Mouse (Mus musculus) adrenal gland, postnatal 4 days (tissue): Measurements from ENCODE around the gene Cnpy2. TPM values are rescaled to one million over a fixed set of nuclear protein-coding genes. Genes with fewer than 3 reads are reported as not detected.
A peak's percentile ranks its signal among the peaks of the same experiment; 100 is the strongest.
"Not testable (repeated sequence)": the region's sequence is repeated elsewhere in the genome, so short reads cannot be mapped to it uniquely, and the experiment has no call there.

Experiments
- DNase-seq, 2 experiments: peaks; one replicate each; pipeline ENCODE4 v3.0.0; 2021 to 2022; ENCODE audit warnings: low spot score in 2 of 2, mixed read lengths in 2 of 2
- total RNA-seq, 2 experiments: library from RNA; stranded (reverse); gene quantifications; 2 replicates each; pipeline ENCODE4 v1.2.3; 2021

Gene Cnpy2
- total RNA-seq, 2 experiments from 2014 or later = 178 to 188 TPM

GRCm38 (mm10) chr10:128310177-128310576 is 12.1 kb upstream of the Cnpy2 start:
- DNase-seq = peak; percentile 22 to 30

DNA sequence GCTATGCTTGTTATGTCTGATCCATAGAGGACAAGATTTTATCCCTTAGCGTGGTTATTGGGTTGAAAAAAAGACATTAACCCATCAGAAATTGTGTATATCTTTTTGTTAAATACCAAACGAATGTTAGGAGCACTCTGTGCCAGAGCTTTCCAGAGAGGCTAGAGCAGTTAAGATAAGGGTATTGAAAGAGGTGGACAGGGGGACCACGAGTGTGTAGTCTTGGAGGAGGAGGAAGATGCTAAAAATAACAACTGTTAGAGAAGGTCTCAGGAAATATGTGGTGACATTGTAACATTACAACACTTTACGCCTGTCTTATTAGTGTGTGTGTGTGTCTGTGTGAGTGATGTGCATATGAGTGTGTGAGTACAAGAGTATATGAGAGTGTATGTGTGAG is 11.4 kb upstream of the Cnpy2 start:
- DNase-seq = no peak

GRCm38 (mm10) chr10:128315578-128315977 is 6.7 kb upstream of the Cnpy2 start:
- DNase-seq = no peak

DNA sequence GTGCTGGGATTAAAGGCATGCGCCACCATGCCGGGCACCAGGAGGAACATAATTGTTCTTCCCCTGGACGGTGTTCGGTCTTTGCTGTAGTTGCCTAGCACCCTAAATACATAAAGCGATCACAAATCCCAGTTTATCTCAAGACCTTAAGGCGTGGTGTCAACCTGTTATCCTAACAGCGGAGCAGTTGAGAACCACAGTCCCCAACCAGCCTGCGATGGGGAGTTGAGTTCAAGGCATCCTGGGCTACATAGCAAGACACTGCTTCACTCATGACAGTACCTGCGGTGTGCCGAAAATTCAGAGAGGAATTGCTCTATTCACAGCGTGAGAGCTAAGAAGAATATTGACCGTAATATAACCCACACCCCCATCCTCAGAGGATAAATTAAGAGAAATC is 618 bp upstream of the Cnpy2 start:
- no peak for DNase-seq

DNA sequence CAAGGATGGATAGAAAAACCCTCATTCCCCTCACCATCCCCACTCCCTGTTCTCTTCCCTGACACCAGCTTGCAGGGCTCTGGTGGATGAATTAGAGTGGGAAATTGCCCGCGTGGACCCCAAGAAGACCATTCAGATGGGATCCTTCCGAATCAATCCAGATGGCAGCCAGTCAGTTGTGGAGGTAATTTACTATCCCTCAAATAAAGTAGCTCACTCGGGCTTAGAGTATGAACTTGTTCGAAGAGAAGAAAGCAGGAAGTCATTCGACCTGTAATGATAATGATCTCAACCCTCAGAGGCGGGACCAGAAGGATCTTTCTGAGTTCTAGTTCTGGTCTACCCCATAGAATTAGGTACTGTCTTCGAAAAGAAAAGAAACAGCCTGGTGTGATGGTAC is 1.3 kb downstream of the Cnpy2 start:
- no peak for DNase-seq

- no peak for DNase-seq
Observed at GRCm38 (mm10) chr10:128326825-128327224, 4.6 kb downstream of the Cnpy2 start.

DNA sequence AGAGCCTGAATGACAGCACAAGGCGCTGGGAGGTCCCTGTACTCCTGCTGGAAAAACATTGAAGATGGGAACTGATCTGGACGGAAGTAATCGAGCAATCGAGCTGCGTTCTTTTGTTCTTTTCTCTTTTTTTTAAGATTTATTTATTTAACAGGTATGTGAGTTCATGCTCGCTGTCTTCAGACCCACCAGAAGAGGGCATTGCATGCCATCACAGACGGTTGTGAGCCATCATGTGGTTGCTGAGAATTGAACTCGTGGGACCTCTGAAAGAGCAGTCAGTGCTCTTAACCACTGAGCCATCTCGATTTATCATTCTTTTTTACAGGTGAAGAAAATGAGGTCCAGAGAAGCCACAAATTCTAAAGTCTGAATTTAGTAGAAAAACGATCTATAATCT is 5.4 kb downstream of the Cnpy2 start:
- DNase-seq = no peak

- not testable (repeated sequence) for DNase-seq
Observed at GRCm38 (mm10) chr10:128332358-128333249, 10.3 kb downstream of the Cnpy2 start.

- DNase-seq = peak; percentile 55 to 67
Observed at GRCm38 (mm10) chr10:128335582-128335981, 13.3 kb downstream of the Cnpy2 start.

DNA sequence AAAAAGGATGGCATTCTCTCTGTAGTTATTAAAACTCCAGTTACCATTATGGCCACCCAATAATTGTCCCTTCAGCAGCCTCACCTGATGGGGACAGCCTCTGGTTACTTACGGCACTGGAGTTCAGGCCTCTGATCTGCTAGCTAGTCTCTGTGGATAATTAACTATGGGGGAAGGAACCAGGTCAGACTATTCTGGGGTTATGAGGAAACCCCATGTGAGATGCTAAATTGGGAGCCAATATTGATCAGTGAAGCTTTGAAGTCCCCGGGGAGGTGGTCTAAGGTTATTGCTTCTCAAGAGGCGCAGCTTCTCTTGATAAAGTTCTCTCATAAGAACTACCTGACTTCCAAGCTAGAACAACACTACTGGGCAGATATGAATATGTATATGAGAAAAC is 13.9 kb downstream of the Cnpy2 start:
- no peak for DNase-seq

DNA sequence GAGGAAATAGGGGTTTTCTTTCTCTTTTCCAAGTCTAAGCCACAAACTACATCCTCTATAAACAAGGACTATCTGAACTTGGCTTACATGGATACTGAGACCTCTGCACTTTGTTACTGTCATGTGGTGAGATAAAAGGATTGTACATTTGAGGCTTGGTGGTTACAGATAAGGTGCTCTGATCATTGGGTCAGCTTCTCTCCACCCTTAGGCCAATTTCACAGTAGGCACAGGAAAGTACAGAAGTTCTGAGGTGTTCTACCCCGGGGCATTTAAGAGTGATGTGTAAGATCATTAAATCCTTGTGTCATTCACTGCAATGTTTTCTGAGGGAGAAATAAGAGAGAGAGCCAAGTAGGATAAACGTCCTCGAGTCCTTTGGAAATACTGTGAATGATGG is 14.3 kb downstream of the Cnpy2 start:
- no peak for DNase-seq

- peak; percentile 86 to 97 for DNase-seq
Observed at GRCm38 (mm10) chr10:128337306-128338181, 15.3 kb downstream of the Cnpy2 start, which contains the start of gene Cs. Gene Cs, plus strand, starts transcription at chr10:128337734.

- DNase-seq = no peak
Observed at GRCm38 (mm10) chr10:128338415-128338814, 16.2 kb downstream of the Cnpy2 start.

DNA sequence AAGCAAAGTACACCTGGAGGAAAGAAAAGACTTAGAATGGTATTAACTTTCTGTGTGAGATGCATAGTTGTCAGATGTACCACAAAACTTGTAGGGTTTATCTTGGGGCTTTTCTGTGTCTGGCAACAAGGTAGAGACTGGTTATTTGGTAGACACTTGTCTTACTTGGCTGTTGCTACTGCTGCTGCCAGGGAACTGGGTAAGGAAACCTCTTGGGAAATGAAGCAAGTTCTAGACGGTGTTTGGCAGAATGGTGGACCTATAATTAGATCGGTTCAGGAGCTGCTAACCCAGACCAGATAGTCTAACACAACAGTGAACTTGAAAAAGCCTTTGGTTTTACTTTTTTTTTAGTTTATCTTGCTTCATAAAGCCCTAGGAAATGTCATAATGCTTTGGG is 16.7 kb downstream of the Cnpy2 start:
- no peak for DNase-seq

GRCm38 (mm10) chr10:128340257-128340656 is 18.0 kb downstream of the Cnpy2 start:
- DNase-seq = no peak

DNA sequence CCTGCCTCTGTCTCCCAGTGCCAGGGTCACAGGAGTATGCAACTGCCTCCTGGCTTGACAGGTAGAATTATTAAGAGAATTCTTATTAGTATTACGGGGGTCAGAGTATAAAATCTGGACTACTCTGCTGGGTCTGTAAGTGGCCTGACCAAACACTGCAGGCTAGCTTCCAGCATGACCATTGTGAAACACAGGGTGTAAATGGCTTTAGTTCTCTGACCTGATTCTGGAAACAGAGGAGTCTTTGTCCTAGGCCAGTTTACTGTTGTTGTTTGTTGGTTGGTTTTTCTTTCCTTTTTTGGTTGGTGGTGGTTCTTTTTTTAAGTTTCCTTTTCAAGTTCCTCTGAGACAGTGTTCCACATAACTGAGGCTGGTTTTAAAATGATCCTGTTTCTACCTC is 21.2 kb downstream of the Cnpy2 start:
- no peak for DNase-seq

- peak; percentile 34 to 55 for DNase-seq
Observed at GRCm38 (mm10) chr10:128344568-128345275, 22.5 kb downstream of the Cnpy2 start.

GRCm38 (mm10) chr10:128347541-128347940 is 25.3 kb downstream of the Cnpy2 start:
- DNase-seq = no peak

DNA sequence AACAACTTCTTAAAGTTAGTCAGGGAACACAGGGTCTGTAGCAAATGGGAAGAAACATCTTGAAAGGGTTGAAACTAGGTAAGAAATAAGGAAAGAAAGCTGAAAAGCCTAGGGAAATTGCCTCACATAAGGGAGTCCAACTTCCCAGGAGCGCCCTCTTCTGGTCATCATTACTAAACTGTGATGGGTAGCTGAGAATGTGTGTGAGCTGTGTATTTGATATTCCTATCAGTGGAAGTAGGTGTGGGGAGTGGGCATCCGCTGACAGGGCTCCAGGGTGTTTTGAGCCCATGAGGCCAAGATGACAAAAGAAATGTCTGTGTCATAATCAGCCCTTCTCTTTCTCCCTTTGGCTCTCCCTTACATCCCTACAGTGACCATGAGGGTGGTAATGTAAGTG is 36.5 kb downstream of the Cnpy2 start:
- DNase-seq = no peak

DNA sequence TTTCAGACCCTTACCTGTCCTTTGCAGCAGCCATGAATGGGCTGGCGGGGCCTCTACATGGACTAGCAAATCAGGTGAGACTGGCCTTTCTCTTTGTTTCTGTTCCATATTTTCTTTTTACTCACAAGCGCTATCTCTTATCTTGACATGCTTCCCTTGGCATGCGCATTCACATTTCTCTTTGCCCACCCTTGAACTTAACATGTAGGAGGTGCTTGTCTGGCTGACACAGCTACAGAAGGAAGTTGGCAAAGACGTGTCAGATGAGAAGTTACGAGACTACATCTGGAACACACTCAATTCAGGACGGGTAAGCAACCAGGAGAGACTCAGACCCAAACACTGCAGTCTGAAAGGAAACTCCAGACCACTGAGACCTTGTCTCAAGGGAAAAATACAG is 37.0 kb downstream of the Cnpy2 start:
- no peak for DNase-seq

DNA sequence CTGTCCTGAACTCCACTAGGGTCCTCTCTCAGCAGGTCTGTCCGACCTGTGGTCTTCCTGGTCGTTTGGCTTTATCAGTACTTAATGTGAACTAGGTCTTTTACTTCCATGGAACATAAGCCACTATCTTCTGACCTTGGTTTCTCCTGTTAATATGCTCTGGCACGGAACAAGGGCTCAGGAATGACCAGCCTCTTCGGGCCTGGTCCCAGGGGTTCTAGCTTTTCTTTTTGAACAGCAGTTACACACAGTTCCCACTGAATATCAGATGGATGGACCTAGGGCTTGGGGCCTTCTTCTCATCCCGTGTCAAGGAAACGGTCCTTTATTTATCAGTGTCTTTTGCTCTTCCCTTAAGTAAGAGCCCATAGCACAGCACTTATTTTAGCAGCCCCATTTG is 39.6 kb downstream of the Cnpy2 start:
- DNase-seq = no peak
